Mouse (Mus musculus) MEL (cell line): ENCODE data around the gene Ruvbl2. TPM values are rescaled to one million over a fixed set of nuclear protein-coding genes. Genes with fewer than 3 reads are reported as not detected.

Experiments used
- DNase-seq: peaks from one replicate; pipeline ENCODE4 v3.0.0; 2011; ENCODE audit warnings: low read depth, low spot score
- H3K27ac ChIP-seq: 2 replicates; pipeline ENCODE4 v1.5.1; 2012; ENCODE audit warnings: low read depth, mild to moderate bottlenecking, control low read depth, low read length, moderate library complexity; ENCODE audit not compliant: control insufficient read depth
- H3K27me3 ChIP-seq, 2 experiments: fragments of 150-350 bp in 1 of 2; sonication (generic) in 1 of 2; 2 replicates each; pipeline ENCODE4 v1.6.1; 2012; ENCODE audit warnings: low read length in 2 of 2, mild to moderate bottlenecking in 2 of 2, improper control_type of control experiment in 1 of 2, moderate library complexity in 1 of 2; ENCODE audit not compliant: insufficient read depth in 2 of 2, control insufficient read depth in 1 of 2
- H3K36me3 ChIP-seq, 2 experiments: 2 replicates each; pipeline ENCODE4 v1.6.1; 2012 to 2014; ENCODE audit warnings: low read length in 2 of 2, improper control_type of control experiment in 1 of 2, inconsistent platforms in 1 of 2, mild to moderate bottlenecking in 1 of 2; ENCODE audit not compliant: insufficient read depth in 2 of 2, control insufficient read depth in 1 of 2
- H3K4me1 ChIP-seq, 2 experiments: fragments of 150-350 bp in 1 of 2; sonication (generic) in 1 of 2; 2 replicates each; pipeline ENCODE4 v1.6.1; 2012; ENCODE audit warnings: low read length in 2 of 2, improper control_type of control experiment in 1 of 2, mild to moderate bottlenecking in 1 of 2; ENCODE audit not compliant: insufficient read depth in 2 of 2, control insufficient read depth in 1 of 2
- H3K4me3 ChIP-seq, 2 experiments: fragments of 150-350 bp in 1 of 2; sonication (generic) in 1 of 2; 2 replicates each; pipeline ENCODE4 v1.5.1; 2012; ENCODE audit warnings: low read depth in 2 of 2, low read length in 2 of 2, mild to moderate bottlenecking in 2 of 2, moderate library complexity in 2 of 2, control low read depth in 1 of 2, improper control_type of control experiment in 1 of 2; ENCODE audit not compliant: control insufficient read depth in 1 of 2, insufficient read depth in 1 of 2
- H3K79me2 ChIP-seq: 2 replicates; pipeline ENCODE4 v1.6.1; 2012; ENCODE audit warnings: mild to moderate bottlenecking, low read length, moderate library complexity; ENCODE audit not compliant: control insufficient read depth, poor library complexity, insufficient read depth
- H3K9ac ChIP-seq: 2 replicates; pipeline ENCODE4 v1.6.1; 2012; ENCODE audit warnings: low read depth, mild to moderate bottlenecking, control low read depth, low read length, moderate library complexity; ENCODE audit not compliant: control insufficient read depth, poor library complexity, severe bottlenecking
- H3K9me3 ChIP-seq: fragments of 150-350 bp; sonication (generic); replicated peaks from 2 replicates; pipeline ENCODE4 v1.6.1; 2012; ENCODE audit warnings: mild to moderate bottlenecking, low read length, improper control_type of control experiment, moderate library complexity; ENCODE audit not compliant: insufficient read depth
- CHD2 ChIP-seq: IDR thresholded peaks from 2 replicates; pipeline ENCODE4 v1.6.1; 2011; ENCODE audit warnings: low read length, improper control_type of control experiment
- CTCF ChIP-seq, 3 experiments: IDR thresholded peaks in 2 of 3; conservative IDR thresholded peaks in 1 of 3; 2 replicates each; pipeline ENCODE4 v1.5.1; 2011 to 2012; ENCODE audit warnings: low read length in 3 of 3, low read depth in 2 of 3, mild to moderate bottlenecking in 2 of 3, improper control_type of control experiment in 1 of 3, inconsistent platforms in 1 of 3, mixed read lengths in 1 of 3, moderate library complexity in 1 of 3; ENCODE audit not compliant: control insufficient read depth in 1 of 3, insufficient read depth in 1 of 3, poor library complexity in 1 of 3, severe bottlenecking in 1 of 3
- EP300 ChIP-seq, 2 experiments: IDR thresholded peaks; 2 replicates each; pipeline ENCODE4 v1.6.1; 2011; ENCODE audit warnings: improper control_type of control experiment in 2 of 2, low read length in 2 of 2, low read depth in 1 of 2, mild to moderate bottlenecking in 1 of 2
- ETS1 ChIP-seq: IDR thresholded peaks from 2 replicates; pipeline ENCODE4 v1.6.1; 2012; ENCODE audit warnings: low read depth, mild to moderate bottlenecking, inconsistent platforms, low read length, improper control_type of control experiment, moderate library complexity
- GATA1 ChIP-seq: IDR thresholded peaks from 2 replicates; pipeline ENCODE4 v1.6.1; 2011; ENCODE audit warnings: low read depth, low read length, improper control_type of control experiment
- HCFC1 ChIP-seq: IDR thresholded peaks from 2 replicates; pipeline ENCODE4 v1.6.1; 2012; ENCODE audit warnings: low read depth, mild to moderate bottlenecking, inconsistent platforms, low read length, improper control_type of control experiment, moderate library complexity
- KAT2A ChIP-seq: conservative IDR thresholded peaks from 2 replicates; pipeline ENCODE4 v1.6.1; 2012; ENCODE audit warnings: low read depth, low read length, improper control_type of control experiment, inconsistent platforms
- MEF2A ChIP-seq: IDR thresholded peaks from 2 replicates; pipeline ENCODE4 v1.6.1; 2014; ENCODE audit warnings: low read depth, mild to moderate bottlenecking, inconsistent platforms, low read length, improper control_type of control experiment; ENCODE audit not compliant: poor library complexity, insufficient replicate concordance, severe bottlenecking; ENCODE audit errors: extremely low read depth
- NRF1 ChIP-seq: IDR thresholded peaks from 2 replicates; pipeline ENCODE4 v1.6.1; 2014; ENCODE audit warnings: low read depth, mild to moderate bottlenecking, inconsistent platforms, low read length, improper control_type of control experiment, moderate library complexity; ENCODE audit not compliant: poor library complexity, insufficient read depth, severe bottlenecking
- RCOR1 ChIP-seq: IDR thresholded peaks from 2 replicates; pipeline ENCODE4 v1.6.1; 2012; ENCODE audit warnings: low read depth, mild to moderate bottlenecking, inconsistent platforms, low read length, improper control_type of control experiment
- SMC3 ChIP-seq: IDR thresholded peaks from 2 replicates; pipeline ENCODE4 v1.6.1; 2011; ENCODE audit warnings: low read depth, low read length, improper control_type of control experiment
- TCF12 ChIP-seq: IDR thresholded peaks from 2 replicates; pipeline ENCODE4 v1.6.1; 2014; ENCODE audit warnings: low read depth, mild to moderate bottlenecking, inconsistent platforms, low read length, improper control_type of control experiment, moderate library complexity
- ZC3H11A ChIP-seq: IDR thresholded peaks from 2 replicates; pipeline ENCODE4 v1.6.1; 2012; ENCODE audit warnings: low read depth, mild to moderate bottlenecking, inconsistent platforms, low read length, improper control_type of control experiment
- ZNF384 ChIP-seq: IDR thresholded peaks from 2 replicates; pipeline ENCODE4 v1.6.1; 2012; ENCODE audit warnings: low read depth, mild to moderate bottlenecking, inconsistent platforms, low read length, improper control_type of control experiment
- polyA plus RNA-seq, 2 experiments: library from polyadenylated mRNA; stranded (reverse) in 1 of 2; unstranded in 1 of 2; fragments of >175 nt in 1 of 2; fragments of >200 nt in 1 of 2; gene quantifications; 2 replicates each; pipeline versions ENCODE4 v1.2.1 to v1.2.4; 2012; ENCODE audit warnings: low replicate concordance in 2 of 2, low read depth in 1 of 2; ENCODE audit not compliant: insufficient read length in 2 of 2, insufficient read depth in 1 of 2, missing spikeins in 1 of 2
- total RNA-seq: library from RNA; depleted of rRNA; stranded (reverse); fragments of 300-350 nt; gene quantifications from 2 replicates; pipeline ENCODE4 v1.2.3, GENCODE M21; 2012

Gene Ruvbl2
- total and polyA plus RNA-seq, 3 experiments: 434 to 758 TPM; not detected in 1

GRCm38 (mm10) chr7:45482166-45482565, 44.3 kb upstream of the Ruvbl2 start:
- peak; percentile 59 for DNase-seq
- Histone ChIP-seq H3K79me2 (no peaks in the 10 kb centered on the region), H3K4me3 (no peak overlapping the region), H3K4me1 (peaks cover 2 to 24% of the 10 kb centered on the region in 2 experiments; a peak in 3 of 4 replicates), H3K27ac (peak overlapping the region; percentile 5; the same call in 1 of the 2 replicates), H3K27me3 (no peaks in the 10 kb centered on the region), H3K36me3 (peaks cover 0 to 18% of the 10 kb centered on the region in 2 experiments; a peak in 2 of 4 replicates), H3K9ac (no peak overlapping the region), H3K9me3 (no peaks in the 10 kb centered on the region)
- no peak for TF ChIP-seq NRF1
- TF ChIP-seq ETS1: peak; percentile 53
- peak; percentile 36 to 62; a peak in 2 of 4 replicates for TF ChIP-seq EP300 (IDR thresholded peaks at IDR 0.05; ENCODE audit: low read depth in 1 of 2, low read length in 2 of 2)
- peak; percentile 71 for TF ChIP-seq RCOR1
- no peak for TF ChIP-seq CHD2
- TF ChIP-seq MEF2A: no peak
- peak; percentile 46; the same call in 1 of the 2 replicates for TF ChIP-seq TCF12
- no peak for TF ChIP-seq CTCF (IDR thresholded peaks at IDR 0.05 in 2 of 3, conservative IDR thresholded peaks at IDR 0.05 in 1 of 3; ENCODE audit: control insufficient read depth in 1 of 3, insufficient read depth in 1 of 3, low read depth in 2 of 3, low read length in 3 of 3, poor library complexity in 1 of 3, severe bottlenecking in 1 of 3)
- TF ChIP-seq SMC3: no peak
- no peak for TF ChIP-seq ZC3H11A
- TF ChIP-seq GATA1: peak; percentile 85
- no peak for TF ChIP-seq KAT2A
- 0 out of 2 replicates have a peak, but pooled peaks have one; percentile 17 for TF ChIP-seq ZNF384

- Histone ChIP-seq H3K79me2 (no peaks in the 10 kb centered on the region), H3K27me3 (no peaks in the 10 kb centered on the region), H3K9ac (no peak within 1 kb of the TSS), H3K9me3 (no peaks in the 10 kb centered on the region), H3K4me1 (peaks cover 2 to 18% of the 10 kb centered on the region in 2 experiments; a peak in 3 of 4 replicates), H3K36me3 (peaks cover 0 to 12% of the 10 kb centered on the region in 2 experiments; a peak in 2 of 4 replicates), H3K27ac (peak within 1 kb of the TSS; percentile 5; the same call in 1 of the 2 replicates), H3K4me3 (peak within 1 kb of the TSS in 1 of 2 experiments; percentile 7; a peak in 1 of 4 replicates)
- peak; percentile 90 for DNase-seq
- TF ChIP-seq MEF2A (no peak), HCFC1 (peak; percentile 93)
These were observed 43.6 kb upstream of the Ruvbl2 start, which contains the start of gene Tulp2 for GRCm38 (mm10) chr7:45481374-45481927. Tulp2 (plus strand) TSS chr7:45481877.
